In genomic region chr9:101590310-101590709, GRCm38 (mm10) we compare ENCODE assay signal across 12 mouse cellular contexts.
DNase-seq lines count a peak whose midpoint lies in the region; ATAC-seq and TF ChIP-seq lines count a peak whose summit lies in the region.
"Had no signal": no experiment of that assay in that cellular context is flagged by ENCODE, and none has a peak within 500 bp of the region (broad histone marks: within the 10 kb centered on the region; RNA-seq: fewer than 3 reads in every experiment).

No protein-coding gene starts in this region.

- no peak overlapping the region for H3K4me2 ChIP-seq in heart, embryonic 12.5 days
- H3K4me2 ChIP-seq in lung, embryonic 15.5 days: no peak overlapping the region
- H3K4me2 ChIP-seq in stomach, postnatal 0 days (replicated peaks; ENCODE audit: low read depth): no peak overlapping the region
- H3K4me2 ChIP-seq: forebrain, embryonic 12.5 days; heart, embryonic 15.5 days had no signal

- no peaks in the 10 kb centered on the region for H3K9me3 ChIP-seq in heart, embryonic 12.5 days (replicated peaks)
- H3K9me3 ChIP-seq in lung, embryonic 15.5 days: no peaks in the 10 kb centered on the region
- no peaks in the 10 kb centered on the region for H3K9me3 ChIP-seq in stomach, postnatal 0 days (ENCODE audit: control insufficient read depth, low read length)
- H3K9me3 ChIP-seq: heart, embryonic 15.5 days had no signal

- no peak overlapping the region for H3K27ac ChIP-seq in heart, embryonic 12.5 days (ENCODE audit: poor library complexity, severe bottlenecking)
- peak overlapping the region; percentile 40; the same call in 1 of the 2 replicates for H3K27ac ChIP-seq in lung, embryonic 15.5 days
- no peak overlapping the region for H3K27ac ChIP-seq in stomach, postnatal 0 days (replicated peaks)
- H3K27ac ChIP-seq: forebrain, embryonic 12.5 days; heart, embryonic 15.5 days had no signal

- no peak for TF ChIP-seq CTCF in stomach, postnatal 0 days (IDR thresholded peaks at IDR 0.05; ENCODE audit: low read depth)

- peak; percentile 98 for DNase-seq in heart, adult 11 months
- peak; percentile 81 for DNase-seq in gastrocnemius, postnatal 14 days
- peak; percentile 85 for DNase-seq in heart, postnatal 4 days
- no peak for DNase-seq in T-cell, adult 2 months (ENCODE audit: low spot score)
- DNase-seq in layer of hippocampus, postnatal 14 days (ENCODE audit: low spot score in 2 of 2): no peak
- DNase-seq in stomach, postnatal 0 days (ENCODE audit: low spot score): no peak
- DNase-seq: thymus, adult 2 months had no signal

- no peak overlapping the region for H3K9ac ChIP-seq in heart, embryonic 12.5 days
- no peak overlapping the region for H3K9ac ChIP-seq in lung, embryonic 15.5 days
- H3K9ac ChIP-seq in stomach, postnatal 0 days (ENCODE audit: low read length): no peak overlapping the region
- H3K9ac ChIP-seq: forebrain, embryonic 12.5 days; heart, embryonic 15.5 days had no signal

- ATAC-seq in heart, embryonic 12.5 days (ENCODE audit: insufficient number of reproducible peaks, low FRiP score): no peak
- peak; percentile 57; the same call in 1 of the 2 replicates for ATAC-seq in lung, embryonic 15.5 days (ENCODE audit: borderline replicate concordance, extremely low read depth, low FRiP score, low TSS enrichment)
- no peak for ATAC-seq in stomach, postnatal 0 days (ENCODE audit: low FRiP score, low TSS enrichment)
- ATAC-seq: intestine, embryonic 16.5 days had no signal

- no peaks in the 10 kb centered on the region for H3K4me1 ChIP-seq in heart, embryonic 12.5 days (replicated peaks)
- H3K4me1 ChIP-seq in lung, embryonic 15.5 days: no peaks in the 10 kb centered on the region
- no peaks in the 10 kb centered on the region for H3K4me1 ChIP-seq in stomach, postnatal 0 days (replicated peaks; ENCODE audit: control insufficient read depth, insufficient read depth)
- H3K4me1 ChIP-seq: heart, embryonic 15.5 days had no signal

- no peak for TF ChIP-seq EP300 in stomach, postnatal 0 days (optimal IDR thresholded peaks at IDR 0.05)

- intact Hi-C loops in gastrocnemius, postnatal 14 days (cut with DNase I; ENCODE audit: low total_unique reads): no loop called here

- H3K27me3 ChIP-seq in heart, embryonic 12.5 days (replicated peaks): no peaks in the 10 kb centered on the region
- no peaks in the 10 kb centered on the region for H3K27me3 ChIP-seq in lung, embryonic 15.5 days
- H3K27me3 ChIP-seq in stomach, postnatal 0 days (ENCODE audit: control insufficient read depth, insufficient read depth, low read length): no peaks in the 10 kb centered on the region
- H3K27me3 ChIP-seq: forebrain, embryonic 12.5 days; heart, embryonic 15.5 days had no signal

- 59% methylated on average over 3 of the region's 3 CpGs for WGBS in heart, embryonic 12.5 days
- WGBS in lung, embryonic 15.5 days: 35% methylated on average over 3 of the region's 3 CpGs
- 57% methylated on average over 3 of the region's 3 CpGs for WGBS in stomach, postnatal 0 days

- no peaks in the 10 kb centered on the region for H3K36me3 ChIP-seq in heart, embryonic 12.5 days
- H3K36me3 ChIP-seq in lung, embryonic 15.5 days: no peaks in the 10 kb centered on the region
- no peaks in the 10 kb centered on the region for H3K36me3 ChIP-seq in stomach, postnatal 0 days (ENCODE audit: control insufficient read depth, insufficient read depth, low read length)
- H3K36me3 ChIP-seq: forebrain, embryonic 12.5 days; heart, embryonic 15.5 days had no signal

- H3K4me3 ChIP-seq in heart, embryonic 12.5 days: no peak overlapping the region
- no peak overlapping the region for H3K4me3 ChIP-seq in lung, embryonic 15.5 days
- H3K4me3 ChIP-seq in stomach, postnatal 0 days (ENCODE audit: low read depth, low read length): no peak overlapping the region
- H3K4me3 ChIP-seq: forebrain, embryonic 12.5 days; heart, embryonic 15.5 days had no signal

Comparison
In these comparisons a context has a peak if more than half of its experiments do, and no peak if none do; other contexts are left out.
1. DNase-seq: peak in heart, adult 11 months (single experiment), gastrocnemius, postnatal 14 days (single experiment) and heart, postnatal 4 days (single experiment); none in T-cell, adult 2 months (single experiment), layer of hippocampus, postnatal 14 days (0 of 2) and stomach, postnatal 0 days (single experiment).